Mouse (Mus musculus) embryo, embryonic 10.5 days (tissue): ENCODE results near the gene Gm10644.

Source experiments
- DNase-seq: peaks from one replicate; pipeline ENCODE4 v3.0.0-alpha.2; 2015; ENCODE audit warnings: low spot score

Gm10644 gene

DNA sequence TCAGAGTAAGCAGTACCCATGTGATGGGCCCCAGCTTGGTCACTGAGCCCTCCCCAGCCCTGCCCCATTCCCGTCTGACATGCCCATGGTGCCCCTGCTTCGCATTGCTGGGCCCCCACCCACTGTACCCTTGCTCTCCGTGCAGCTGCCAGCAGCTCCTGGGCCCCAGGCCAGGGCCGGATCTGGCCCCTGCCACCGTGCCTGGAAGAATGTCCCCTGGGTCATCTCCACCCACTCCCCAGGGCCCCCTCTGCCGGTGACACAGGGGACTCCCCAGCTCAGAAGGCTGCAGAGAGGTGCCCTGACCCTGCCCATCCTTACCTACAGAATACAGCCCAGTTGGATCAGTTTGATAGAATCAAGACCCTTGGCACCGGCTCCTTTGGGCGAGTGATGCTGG is 25.8 kb upstream of the Gm10644 start:
- no peak for DNase-seq

DNA sequence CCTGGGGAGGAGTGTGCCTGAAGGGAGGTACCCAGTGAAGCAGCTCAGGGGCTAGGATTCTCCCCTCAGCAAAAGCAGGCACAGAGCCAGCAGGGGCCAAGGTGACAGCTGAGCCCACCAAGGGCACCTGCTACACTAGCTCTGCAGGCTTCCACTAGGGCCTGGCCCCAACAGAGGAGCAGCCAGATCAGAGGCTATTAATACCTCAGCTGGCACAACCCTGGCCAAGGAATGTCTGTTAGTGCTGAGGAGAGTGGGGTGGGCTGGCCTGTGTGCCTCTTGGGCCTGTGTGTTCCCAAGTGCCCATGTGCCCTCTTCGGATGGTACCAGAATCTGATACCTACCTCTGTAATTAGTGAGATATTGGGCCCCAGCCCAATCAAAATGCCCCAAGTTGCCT is 25.2 kb upstream of the Gm10644 start:
- DNase-seq = no peak

DNA sequence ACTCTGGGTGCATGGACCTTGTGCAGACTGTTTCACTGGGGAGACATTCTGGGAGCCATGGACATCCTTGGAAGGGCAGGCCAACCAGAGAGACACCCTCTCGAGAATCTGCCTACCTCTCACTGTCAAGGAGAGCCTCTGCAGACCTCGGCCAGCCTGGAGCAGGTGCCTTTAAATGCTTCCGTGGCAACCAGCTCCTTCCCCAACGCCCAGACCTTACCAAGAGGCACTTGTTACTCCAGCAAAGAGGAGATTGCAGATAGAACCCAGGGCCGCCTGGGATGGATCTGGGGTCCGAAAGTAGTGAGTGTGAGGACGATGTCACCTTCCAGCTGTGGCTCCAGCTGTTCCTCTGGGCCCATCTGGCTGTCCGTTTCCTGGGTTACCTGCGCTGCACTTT is 23.2 kb upstream of the Gm10644 start:
- DNase-seq = no peak

DNA sequence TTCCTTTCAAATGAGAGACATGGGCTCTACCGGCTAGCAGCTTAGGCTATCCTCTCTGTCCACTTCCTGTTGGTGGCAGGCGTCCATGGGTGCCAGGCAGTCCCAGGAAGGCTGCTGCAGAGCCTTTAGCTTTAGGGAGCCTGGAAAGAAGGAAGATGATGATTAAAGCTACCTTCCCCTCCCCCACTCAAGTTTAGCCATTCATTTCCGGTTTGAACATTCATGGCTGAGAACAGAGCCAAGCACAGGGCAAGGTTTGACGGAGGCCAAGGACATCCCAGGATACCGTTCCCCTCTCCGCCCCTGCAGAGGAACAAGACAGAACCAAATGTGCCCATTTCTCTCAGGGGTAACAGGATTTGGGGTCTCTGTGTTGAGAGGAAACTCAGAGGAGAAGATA is 22.6 kb upstream of the Gm10644 start:
- DNase-seq = no peak

DNA sequence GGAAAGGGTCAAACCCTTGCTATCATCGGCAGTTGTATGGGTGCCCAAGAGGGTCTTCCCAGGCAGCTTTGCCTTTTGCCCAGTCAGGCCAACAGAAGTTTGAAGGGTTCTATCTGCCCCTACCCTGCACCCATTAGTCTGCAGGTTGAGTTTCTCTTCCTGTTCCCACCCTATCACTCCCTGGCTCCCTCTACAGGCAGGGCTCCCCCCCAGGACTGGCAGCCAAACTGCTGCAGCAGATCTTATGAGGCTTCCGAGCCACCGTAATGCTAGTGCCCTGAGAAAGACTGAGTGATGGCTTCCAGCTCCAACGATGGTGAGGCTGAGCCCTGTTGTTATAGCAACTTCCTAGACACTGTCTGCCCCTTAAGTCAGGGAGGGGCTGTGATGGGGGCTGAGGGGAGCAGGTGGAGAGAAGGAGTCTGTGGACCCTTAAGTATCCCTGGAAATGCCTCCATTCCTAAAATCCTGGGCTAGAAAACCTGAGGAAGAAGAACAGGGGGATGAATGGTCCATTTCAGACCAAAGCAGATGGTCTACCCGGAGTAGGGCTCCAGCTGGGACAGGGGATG is 21.9 kb upstream of the Gm10644 start:
- no peak for DNase-seq

DNA sequence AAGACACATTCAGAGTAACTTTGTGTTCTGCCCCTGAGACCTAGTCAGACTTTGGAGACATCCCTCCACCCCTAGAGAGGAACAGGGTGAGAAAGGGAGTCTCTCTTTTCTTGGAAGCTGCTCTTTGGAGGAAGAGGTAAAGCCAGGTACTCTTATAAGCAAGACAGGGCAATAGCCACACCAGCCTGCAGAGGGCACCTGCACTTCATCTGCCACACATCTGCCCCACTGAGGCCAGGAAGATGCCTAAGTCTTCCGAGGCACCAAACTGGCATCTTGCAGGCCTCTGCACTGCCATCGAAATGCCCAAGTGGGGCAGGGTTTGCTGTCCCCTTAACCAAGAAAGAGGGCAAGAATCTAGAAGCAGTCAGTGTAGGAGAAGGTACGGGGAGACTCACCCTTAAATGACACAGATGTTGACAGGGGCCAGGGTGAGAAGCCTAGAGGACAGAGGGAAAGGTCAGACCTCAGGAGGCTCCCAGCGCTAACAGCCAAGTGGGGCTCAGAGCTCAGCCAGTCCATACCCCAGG is 21.2 kb upstream of the Gm10644 start:
- DNase-seq = no peak

DNA sequence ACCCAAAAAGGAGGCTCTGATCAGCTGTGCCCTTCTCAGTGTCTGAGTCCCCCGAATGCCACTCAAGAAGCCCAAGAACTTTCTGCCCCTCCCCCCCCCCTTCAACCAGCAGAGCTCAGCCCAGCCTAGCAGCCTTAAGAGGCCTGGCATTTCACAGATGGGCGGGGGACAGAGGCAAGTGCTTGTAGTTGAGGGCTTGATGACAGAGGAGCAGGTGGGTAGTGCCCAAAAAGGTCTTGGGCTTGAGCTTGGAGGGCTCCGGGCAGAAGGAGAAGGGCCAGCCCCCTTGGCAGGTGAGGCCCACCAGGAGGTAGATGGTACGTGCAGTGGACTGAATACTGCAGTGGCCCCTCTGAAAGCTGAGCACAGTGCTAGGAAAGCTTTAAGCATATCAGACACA is 19.5 kb upstream of the Gm10644 start:
- no peak for DNase-seq

DNA sequence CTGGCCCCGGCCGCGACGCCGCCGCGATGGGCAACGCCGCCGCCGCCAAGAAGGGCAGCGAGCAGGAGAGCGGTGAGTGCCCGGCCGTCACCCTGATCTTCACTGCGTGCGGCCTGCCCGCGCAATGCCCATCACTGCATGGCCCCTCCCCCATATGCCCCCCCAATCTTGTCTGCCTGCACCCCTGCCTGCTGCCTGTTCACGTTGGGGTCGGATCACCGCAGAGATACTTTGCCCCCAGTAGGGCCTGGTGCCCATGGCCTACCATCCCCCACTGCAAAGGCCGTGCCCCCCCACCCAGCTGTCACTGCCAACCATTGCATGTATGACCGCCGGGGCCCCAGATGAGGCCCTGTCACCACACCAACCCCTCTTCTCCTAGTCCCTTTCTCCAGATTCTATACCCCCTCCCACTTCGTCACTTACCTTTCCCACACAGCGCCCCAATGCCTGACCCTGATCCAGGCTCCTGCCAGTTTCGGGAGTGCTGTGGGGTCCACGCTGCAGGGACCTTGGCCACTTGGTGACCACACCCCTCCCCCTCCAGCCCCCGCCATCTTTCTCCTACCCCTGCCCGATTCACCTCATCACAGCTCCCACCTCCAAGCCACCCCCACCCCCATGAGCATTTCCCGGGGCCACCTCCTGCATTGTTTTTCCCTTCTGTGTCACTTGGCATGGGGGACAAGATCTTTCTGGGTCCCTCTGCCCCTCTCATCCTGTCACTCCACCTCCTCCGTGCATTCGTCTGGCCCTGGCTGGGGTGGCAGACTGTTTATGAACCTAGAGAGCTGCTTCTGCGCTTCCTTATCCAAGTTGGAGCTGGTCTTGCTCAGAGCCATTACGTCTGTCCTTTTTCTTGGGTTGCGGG is 18.4 kb upstream of the Gm10644 start:
- DNase-seq = peak; percentile 18

DNA sequence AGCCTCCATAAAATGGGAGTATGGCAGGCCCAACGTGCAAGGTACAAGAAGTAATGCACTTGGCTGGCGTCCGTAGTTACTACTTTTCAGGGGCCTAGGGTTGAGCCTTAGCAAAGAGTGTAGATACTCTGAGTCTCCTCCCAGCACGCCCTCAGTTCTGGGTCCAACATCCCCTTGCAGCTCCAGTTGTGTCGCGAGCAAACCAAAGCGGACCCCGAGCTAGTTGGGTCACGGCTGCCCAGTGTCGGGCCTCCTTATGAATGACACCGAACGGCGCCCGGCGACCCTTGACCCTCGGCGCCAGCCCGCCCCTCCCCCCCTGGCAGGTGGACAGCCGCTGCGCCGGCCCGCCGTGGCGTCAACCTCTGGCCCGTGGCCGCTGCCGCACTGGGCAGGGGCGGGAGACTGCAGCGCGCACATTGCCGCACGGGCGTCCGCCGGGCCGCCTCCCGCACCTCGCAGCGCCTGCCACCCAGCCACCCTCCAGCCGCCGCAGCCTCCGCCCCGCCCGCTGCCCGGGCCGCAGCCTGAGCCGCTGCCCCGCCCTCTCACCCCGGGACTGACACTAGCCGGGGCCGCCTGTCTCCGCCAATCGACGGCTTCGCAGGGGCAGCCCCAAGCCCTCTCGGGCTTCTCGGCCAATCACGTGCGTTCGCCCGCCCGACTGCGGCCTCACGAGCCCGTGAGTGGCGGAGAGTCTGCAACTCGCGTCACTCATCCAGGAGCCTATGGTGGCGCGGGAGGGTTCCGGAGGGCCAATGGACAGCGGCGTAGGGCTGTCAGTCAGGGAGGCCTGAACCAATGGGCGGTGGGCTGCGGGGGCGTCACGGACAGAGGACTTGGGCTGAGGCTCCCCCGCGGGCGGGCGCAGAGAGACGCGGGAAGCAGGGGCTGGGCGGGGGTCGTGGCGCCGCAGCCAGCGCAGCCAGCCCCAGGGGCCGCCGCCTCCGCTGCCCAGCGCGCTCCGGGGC is 17.4 kb upstream of the Gm10644 start, which contains the start of gene Prkaca:
Prkaca (plus strand) TSS at position 844 of the 971 bp plus-strand sequence.
- DNase-seq = peak; percentile 99

DNA sequence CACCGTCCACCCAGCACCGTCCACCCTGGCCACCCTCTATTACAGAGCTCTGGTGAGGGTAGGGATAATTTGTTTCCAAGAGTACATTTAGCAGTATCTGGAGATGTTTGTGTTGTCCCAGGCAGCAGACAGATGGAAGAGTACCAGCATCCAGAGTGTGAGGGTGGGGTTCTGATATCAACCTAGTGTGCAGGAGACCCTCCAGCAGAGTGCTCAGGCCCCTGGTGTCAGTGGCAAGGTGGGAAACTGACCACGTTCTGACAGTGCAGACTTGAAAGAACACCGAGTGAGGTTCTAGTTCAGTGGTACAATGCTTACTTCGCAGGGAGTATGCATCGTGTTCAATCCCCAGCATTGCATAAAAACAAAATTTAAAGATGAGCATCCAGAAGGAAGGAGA is 16.7 kb upstream of the Gm10644 start:
- DNase-seq = no peak

DNA sequence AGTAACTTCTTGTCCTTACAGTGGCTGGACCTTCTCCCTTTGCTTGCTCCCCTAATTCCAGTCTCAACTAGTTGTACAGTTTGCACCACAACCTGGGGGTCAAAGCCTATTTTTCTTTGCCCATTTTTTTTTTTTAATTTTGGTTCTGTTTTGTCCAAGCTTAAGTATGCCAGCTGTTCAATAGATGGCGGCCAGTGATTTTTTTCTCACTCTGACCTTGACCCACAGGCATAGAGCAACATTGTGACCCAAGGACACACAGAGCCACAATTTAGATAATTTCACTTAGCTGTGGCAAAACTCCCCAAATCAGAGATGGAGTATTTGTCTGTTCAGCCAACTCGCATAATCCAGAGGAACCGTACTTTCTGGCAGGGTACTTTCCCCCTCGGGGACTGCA is 16.1 kb upstream of the Gm10644 start:
- no peak for DNase-seq

DNA sequence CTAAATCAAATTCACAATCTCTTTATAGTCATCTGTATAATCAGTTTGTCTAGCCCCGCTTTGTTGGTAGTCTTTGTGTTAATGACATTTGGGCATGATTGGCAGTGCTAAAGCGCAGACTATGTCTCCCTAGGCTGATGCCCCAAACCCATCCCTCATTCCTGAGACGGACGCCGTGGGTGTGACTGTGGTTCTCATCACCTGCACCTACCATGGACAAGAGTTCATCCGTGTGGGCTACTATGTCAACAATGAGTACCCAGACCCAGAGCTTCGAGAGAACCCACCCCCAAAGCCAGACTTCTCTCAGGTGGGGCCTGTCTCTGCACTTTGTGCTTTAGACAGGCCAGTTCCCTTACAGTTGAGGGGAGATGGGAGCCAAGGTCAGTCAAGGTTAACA is 12.7 kb upstream of the Gm10644 start:
- no peak for DNase-seq

DNA sequence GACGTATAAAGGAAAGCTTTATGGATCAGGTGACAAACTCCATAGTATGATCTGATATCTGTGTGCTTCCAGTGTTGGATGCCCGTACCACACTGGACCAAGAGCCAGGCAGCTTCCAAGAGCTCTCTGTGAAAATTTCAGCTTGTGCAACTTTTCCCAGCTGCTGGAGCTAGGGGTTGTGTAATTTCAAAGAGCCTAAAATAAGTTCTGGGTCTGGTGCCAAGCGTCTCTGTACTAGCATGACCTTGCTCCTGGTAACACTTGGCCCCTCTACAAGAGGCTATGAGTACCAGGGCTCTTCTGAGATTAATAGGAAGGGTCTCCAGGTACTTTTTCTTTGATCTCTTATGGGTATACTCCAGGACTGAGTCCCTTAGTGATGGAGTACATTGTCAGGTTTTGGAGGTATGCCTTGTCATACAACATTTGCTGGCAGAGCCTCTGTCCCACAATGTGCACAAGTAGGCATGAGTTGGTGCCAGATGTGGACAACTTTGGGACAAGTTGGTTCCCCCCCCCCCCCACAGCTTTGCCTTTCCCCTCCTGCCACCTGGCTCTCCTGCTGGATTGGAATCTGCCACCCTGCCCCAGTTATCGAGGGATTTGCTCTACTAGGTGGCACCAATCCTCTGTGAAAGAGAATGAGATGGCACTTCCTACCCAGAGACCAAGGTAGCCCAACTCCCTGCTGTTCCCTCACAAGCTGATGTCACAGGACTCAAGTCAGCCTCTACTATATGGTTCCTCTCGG is 9.2 kb upstream of the Gm10644 start:
- no peak for DNase-seq

DNA sequence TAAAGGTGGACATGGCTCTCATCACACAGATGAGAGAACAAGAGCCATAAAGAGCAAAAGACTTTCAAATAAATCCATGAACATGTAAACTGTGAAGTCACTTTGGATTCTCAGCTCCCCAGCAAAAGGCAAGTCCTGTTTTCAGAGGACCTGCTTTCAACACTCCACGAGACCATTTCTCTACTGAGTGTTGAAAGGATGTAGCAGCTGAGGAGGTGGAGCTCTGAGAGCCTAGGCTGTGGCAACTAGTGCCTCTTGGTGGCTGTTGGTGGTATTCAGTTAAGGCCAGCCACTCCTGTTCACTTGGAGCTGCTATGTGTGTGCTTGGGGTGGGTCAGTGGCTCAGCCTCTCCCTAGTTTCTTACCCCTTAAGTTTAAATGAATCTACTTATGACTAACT is 1.8 kb upstream of the Gm10644 start:
- peak; percentile 64 for DNase-seq

DNA sequence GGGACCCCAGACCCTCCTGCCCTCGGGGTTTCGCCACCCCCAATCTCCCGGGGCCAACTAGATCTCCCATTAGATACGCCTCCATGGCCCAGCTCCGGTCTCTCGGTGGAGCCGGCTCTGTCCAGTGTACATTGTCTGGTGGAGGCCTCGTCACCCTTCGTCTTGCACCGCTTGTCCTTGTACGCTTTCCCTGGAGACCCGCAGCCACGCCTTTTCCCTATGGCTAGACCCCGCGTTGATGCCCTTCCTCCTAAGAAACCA is 883 bp upstream of the Gm10644 start:
- DNase-seq = no peak

DNA sequence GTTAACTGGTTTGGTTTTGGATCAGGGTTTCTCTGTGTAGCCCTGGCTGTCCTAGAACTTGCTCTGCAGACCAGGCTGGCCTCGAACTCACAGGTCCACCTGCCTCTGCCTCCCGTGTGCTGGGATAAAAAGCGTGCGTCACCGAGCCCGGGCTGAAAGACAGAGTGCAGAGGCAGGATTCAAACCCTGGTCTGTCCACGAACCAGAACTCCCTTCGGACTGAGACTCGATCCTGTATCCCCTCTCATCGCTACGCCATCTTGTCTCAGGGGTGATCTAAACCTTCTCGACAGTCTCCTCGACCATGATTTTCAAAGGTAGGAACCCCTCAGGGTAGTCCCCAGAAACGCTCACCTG is 278 bp downstream of the Gm10644 start:
- DNase-seq = no peak

DNA sequence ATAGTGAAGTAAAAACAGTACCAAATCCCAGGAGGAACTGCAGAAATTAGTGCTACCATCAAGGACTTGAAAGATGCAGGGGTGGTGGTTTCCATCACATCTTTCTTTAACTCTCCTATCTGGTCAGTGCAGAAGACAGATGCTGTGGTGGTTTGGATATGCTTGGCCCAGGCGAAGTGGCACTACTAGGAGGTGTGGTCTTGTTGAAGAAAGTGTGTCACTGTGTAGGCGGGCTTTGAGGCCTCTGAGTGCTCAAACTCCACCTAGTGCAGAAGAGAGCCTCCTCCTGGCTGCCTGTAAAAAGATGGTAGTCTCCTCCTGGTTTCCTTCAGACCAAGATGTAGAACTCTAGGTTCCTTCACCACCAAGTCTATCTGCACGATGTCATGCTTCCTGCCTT is 9.5 kb downstream of the Gm10644 start:
- DNase-seq = no peak

DNA sequence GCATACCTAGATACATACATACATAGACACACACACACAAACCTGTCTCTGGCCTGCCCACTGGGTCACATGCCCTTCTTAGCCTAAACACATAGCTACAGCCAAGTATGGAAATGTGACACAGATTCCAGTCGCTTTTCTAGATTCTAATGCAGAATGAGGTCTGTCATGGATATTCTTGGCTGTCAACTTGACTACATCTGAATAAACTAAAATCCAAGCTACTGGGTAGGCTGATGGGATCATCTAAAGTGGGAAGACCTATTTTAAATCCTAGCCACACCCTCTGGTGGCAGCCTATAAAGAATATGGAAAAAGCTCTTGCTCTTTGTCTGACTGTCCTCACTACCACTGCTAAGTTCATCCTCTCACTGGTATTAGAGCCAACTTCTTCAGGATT is 12.6 kb downstream of the Gm10644 start:
- no peak for DNase-seq

DNA sequence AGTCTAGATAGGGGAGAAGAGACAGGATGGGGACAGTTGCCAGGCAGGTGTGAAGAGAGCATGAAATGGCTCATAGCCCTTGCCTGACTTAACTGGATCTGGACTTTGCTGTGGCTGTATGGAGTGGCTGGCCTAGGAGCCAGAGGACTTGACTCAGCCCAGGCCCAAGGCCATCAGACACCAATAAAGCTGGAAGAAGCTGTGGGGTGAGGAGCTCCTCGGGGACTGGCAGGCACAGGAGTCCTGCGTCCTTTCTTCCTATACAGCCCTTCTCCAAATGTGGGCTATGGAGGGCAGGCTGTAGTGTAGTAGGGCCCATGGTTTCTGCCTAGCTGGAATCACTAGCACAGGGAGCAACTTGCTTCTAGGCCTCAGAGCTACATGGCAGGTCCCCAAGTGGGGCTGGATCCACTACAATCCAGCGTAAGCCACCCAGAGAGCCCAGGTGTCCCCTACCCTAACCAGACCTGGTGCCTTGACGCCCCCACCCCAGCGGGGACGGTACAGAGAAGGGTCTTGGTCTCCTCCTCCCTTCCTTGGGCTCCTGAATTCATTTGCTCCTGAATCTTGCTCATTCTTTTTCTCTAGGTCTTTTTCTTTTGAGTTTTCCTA is 13.8 kb downstream of the Gm10644 start:
- no peak for DNase-seq

DNA sequence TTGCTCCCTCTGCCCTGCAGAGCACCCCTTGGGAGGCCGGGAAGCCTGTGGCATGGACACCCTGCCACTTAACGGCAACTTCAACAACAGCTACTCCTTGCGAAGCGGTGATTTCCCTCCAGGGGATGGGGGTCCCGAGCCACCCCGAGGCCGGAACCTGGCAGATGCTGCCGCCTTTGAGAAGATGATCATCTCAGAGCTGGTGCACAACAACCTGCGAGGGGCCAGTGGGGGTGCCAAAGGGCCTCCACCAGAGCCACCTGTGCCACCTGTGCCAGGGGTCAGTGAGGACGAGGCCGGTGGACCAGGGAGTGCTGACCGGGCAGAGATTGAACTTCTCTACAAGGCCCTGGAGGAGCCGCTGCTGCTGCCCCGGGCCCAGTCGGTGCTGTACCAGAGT is 16.7 kb downstream of the Gm10644 start:
- DNase-seq = no peak

DNA sequence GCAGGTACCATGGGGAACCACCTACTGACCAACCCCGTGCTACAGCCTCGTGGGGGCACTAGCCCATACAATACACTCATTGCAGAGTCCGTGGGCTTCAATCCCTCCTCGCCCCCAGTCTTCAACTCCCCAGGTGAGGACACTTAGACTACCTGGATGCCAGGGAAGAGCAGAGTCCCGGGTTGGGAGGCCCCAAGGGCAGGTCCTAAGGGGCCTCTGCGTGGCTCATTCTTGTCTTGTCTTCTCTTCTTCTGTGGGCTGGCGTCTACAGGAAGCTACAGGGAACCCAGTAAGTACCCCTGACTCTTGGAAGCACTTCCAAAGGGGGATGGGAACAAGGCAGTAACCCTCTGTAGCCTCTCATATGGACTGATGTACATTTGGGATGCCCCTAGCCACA is 17.4 kb downstream of the Gm10644 start:
- DNase-seq = no peak

DNA sequence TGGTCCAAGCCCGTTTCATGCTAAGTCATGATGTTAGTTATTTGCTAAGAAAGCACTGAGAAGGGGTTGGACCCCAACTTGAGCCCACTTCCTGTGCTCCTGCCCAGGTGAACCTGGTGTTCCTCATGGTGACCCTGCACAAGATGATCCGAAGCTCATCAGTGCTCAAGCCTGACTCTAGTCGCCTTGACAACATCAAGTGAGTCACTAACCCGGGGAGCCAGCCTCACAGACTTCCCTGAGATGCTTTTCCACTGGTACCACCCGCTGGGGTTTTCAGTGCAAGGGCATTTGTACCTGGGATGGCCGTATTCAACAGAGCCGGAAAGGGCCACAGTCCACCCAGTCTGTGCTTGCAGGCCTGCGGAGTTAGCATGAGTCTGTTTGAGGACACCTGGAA is 19.6 kb downstream of the Gm10644 start:
- DNase-seq = no peak
